Mouse (Mus musculus) inflammation-experienced regulatory T-cells, adult 6 months (primary cell): Measurements from ENCODE around the gene Fam53b. TPM values are rescaled to one million over a fixed set of nuclear protein-coding genes. Genes with fewer than 3 reads are reported as not detected.

Experiments used
- ATAC-seq: one replicate; pipeline ENCODE4 v1.8.0; 2017
- polyA plus RNA-seq, 3 experiments: library from polyadenylated mRNA; unstranded; fragments of 100-300 nt; shearing (Covaris generic); gene quantifications; one replicate each; pipeline ENCODE4 v1.2.1; 2017

The Fam53b gene
- polyA plus RNA-seq = 10 to 100 TPM; 53.1 to 85.7 (median 80.7) TPM

- ATAC-seq = peak; percentile 16
Measured at GRCm38 (mm10) chr7:132813416-132814088, at the start of gene Fam53b. Fam53b (minus strand) TSS chr7:132813886.

GRCm38 (mm10) chr7:132859042-132859958, 45.6 kb upstream of the Fam53b start, which contains the start of gene Abraxas2:
Abraxas2 (plus strand) TSS chr7:132859225.
- ATAC-seq = peak; percentile 98

- no peak for ATAC-seq
Measured at GRCm38 (mm10) chr7:132858043-132858608, 44.4 kb upstream of the Fam53b start.

GRCm38 (mm10) chr7:132856083-132856482, 42.4 kb upstream of the Fam53b start:
- ATAC-seq = no peak

- ATAC-seq = no peak
Measured at GRCm38 (mm10) chr7:132853946-132854345, 40.3 kb upstream of the Fam53b start.

- ATAC-seq = no peak
Measured at GRCm38 (mm10) chr7:132853361-132853760, 39.7 kb upstream of the Fam53b start.

GRCm38 (mm10) chr7:132852173-132852844, 38.6 kb upstream of the Fam53b start, which contains the start of gene Eef1akmt2:
Eef1akmt2 (minus strand) TSS chr7:132852673.
- peak; percentile 86 for ATAC-seq

- ATAC-seq = no peak
Measured at GRCm38 (mm10) chr7:132843152-132843551, 29.5 kb upstream of the Fam53b start.

- ATAC-seq = no peak
Measured at GRCm38 (mm10) chr7:132842455-132842854, 28.8 kb upstream of the Fam53b start.

- ATAC-seq = no peak
Measured at GRCm38 (mm10) chr7:132841287-132841686, 27.6 kb upstream of the Fam53b start.

- no peak for ATAC-seq
Measured at GRCm38 (mm10) chr7:132830955-132831354, 17.3 kb upstream of the Fam53b start.

- ATAC-seq = peak; percentile 76
Measured at GRCm38 (mm10) chr7:132824346-132825022, 10.8 kb upstream of the Fam53b start.

GRCm38 (mm10) chr7:132823832-132824231, 10.1 kb upstream of the Fam53b start:
- ATAC-seq = no peak

- no peak for ATAC-seq
Measured at GRCm38 (mm10) chr7:132820692-132821091, 7.0 kb upstream of the Fam53b start.

GRCm38 (mm10) chr7:132817056-132817455, 3.4 kb upstream of the Fam53b start:
- no peak for ATAC-seq

- no peak for ATAC-seq
Measured at GRCm38 (mm10) chr7:132816528-132816927, 2.8 kb upstream of the Fam53b start.

GRCm38 (mm10) chr7:132815081-132815480, 1.4 kb upstream of the Fam53b start:
- no peak for ATAC-seq

- no peak for ATAC-seq
Measured at GRCm38 (mm10) chr7:132814089-132814450, 384 bp upstream of the Fam53b start.

- peak; percentile 3 for ATAC-seq
Measured at GRCm38 (mm10) chr7:132812619-132813415, 869 bp downstream of the Fam53b start.

GRCm38 (mm10) chr7:132811716-132812618, 1.7 kb downstream of the Fam53b start:
- ATAC-seq = peak; percentile 45
